Mouse (Mus musculus): ENCODE data around the gene Cd59b. TPM values are rescaled to one million over a fixed set of nuclear protein-coding genes. Genes with fewer than 3 reads are reported as not detected.

The Cd59b gene
- polyA plus RNA-seq, 1 experiment from 2014 or later, result 2.6 TPM

Other genes starting within 250 kb of the Cd59b start
- 25.8 and 28.7 TPM in 2 replicates for gene Lmo2, start 111.9 kb upstream of the Cd59b start, polyA plus RNA-seq (2015; fragmentation: Nextera tagmentation; extraction: Ambion mirVana)
- 64.3 and 72.0 TPM in 2 replicates for gene Fbxo3, start 42.1 kb upstream of the Cd59b start, polyA plus RNA-seq (2015; fragmentation: Nextera tagmentation; extraction: Ambion mirVana)
- 1.8 and 2.5 TPM in 2 replicates for gene 4931422A03Rik, start 41.5 kb upstream of the Cd59b start, polyA plus RNA-seq (2015; fragmentation: Nextera tagmentation; extraction: Ambion mirVana)
- gene Gm10912, start 4.0 kb upstream of the Cd59b start, polyA plus RNA-seq (2015; fragmentation: Nextera tagmentation; extraction: Ambion mirVana), result not detected in 2 replicates
- not detected in 2 replicates for gene Gm10799, start 1.3 kb upstream of the Cd59b start, polyA plus RNA-seq (2015; fragmentation: Nextera tagmentation; extraction: Ambion mirVana)
- 13.5 and 13.7 TPM in 2 replicates for gene Cd59a, start 26.0 kb downstream of the Cd59b start, polyA plus RNA-seq (2015; fragmentation: Nextera tagmentation; extraction: Ambion mirVana)
- gene A930018P22Rik, start 52.9 kb downstream of the Cd59b start, polyA plus RNA-seq (2015; fragmentation: Nextera tagmentation; extraction: Ambion mirVana), result not detected in 2 replicates

All from midbrain, embryonic 13.5 days (tissue).